Mouse (Mus musculus) urinary bladder, postnatal 36 days (tissue): ENCODE measurements around the gene Igbp1b.

ENCODE experiments used
- DNase-seq, 2 experiments: peaks; one replicate each; pipeline ENCODE4 v3.0.0; 2022; ENCODE audit warnings: low spot score in 2 of 2, mixed read lengths in 1 of 2

Gene Igbp1b

DNA sequence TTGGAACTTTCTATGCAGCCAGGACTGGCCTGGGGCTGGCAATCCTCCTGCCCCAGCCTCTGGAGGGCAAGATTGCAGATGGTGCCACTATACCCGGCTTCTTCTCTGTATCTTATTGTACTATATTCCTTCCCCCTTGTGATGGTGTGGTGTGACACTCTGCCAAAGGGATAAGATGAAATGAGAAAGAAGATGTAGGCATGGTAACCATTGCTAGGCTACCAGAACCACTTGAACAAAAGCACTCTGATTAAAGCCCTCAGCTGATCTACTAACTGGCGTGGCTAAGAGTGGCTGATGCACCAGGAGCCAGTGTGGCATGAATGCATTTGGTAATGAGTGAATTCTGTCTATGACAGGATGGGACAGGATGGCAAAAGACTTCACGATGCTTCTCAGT, at the start of gene Igbp1b:
Gene Igbp1b, minus strand, starts transcription at position 29 of the 400 bp plus-strand sequence.
- DNase-seq, result no peak

DNA sequence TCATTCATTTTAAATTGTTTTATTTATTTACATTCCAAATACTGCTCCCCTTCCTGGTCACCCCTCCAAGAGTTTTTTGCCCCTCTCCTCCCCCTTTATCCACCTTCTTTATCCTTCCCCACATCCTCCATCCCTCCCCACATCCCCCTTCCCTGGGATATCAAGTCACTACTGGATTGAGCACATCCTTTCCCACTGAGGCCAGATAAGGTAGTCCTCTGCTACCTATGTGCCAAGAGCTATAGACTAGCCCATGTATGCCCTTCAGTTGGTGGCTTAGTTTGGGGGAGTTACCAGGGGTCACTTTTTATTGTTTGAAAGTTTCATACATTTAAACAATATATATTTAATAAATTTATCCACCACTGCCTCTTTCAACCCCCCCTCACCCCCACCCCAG, 24.6 kb upstream of the Igbp1b start:
- DNase-seq, result no peak

GRCm38 (mm10) chr6:138672704-138673141, 14.4 kb upstream of the Igbp1b start:
- DNase-seq, result no peak

DNA sequence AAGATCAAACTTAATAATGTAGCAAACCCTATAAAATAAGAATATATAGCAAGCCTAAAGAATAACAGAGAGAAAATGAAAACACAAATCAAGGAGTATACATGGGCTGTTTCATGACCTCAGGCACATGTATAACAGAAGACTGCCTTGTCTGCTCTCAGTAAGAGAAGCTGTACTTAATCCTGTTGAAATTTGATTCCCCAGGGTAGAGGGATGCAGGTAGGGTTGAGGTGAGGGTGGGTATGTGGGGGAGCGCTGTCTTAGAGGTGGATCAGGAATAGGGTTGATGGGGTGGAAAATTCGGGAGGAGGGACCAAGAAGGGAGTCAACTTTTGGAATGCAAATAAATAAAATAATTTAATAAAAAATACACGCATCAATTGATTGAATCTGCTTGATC, 7.1 kb upstream of the Igbp1b start:
- no peak for DNase-seq

DNA sequence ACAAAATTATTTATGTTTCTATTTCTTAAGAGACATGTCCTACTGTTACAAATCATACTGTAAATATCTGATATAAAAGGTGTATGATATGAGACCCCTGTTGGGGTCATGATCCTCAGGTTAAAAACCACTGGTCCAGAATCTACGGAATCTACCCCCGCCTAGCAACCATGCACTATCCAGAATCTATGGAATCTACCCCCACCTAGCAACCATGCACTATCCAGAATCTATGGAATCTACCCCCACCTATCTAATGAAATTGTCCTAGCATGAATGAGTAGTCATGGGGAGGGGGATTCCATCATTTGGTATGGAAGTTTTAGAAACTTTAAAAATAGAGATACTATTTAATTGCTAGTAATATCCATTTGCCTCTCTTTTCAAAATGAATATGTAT, 12.7 kb downstream of the Igbp1b start:
- no peak for DNase-seq

DNA sequence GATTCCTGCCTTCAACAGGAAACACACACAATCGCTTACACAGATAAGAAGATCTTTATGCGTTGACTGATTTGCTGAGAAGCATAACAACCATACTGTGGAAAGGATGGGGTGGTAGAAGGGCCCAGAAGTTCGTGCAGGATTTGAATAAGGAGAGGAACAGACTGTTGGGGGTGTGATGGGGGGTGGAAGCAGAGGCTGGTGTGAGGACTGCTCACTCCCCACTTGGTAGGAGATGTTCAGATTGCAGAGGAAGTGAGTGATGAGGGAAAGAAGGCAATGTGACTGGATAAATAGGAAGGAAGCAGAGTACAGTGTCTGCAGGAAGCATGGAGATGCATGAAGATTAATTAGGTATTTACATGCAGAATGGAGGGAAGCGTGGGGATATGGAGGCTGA, 19.0 kb downstream of the Igbp1b start:
- DNase-seq, result no peak

DNA sequence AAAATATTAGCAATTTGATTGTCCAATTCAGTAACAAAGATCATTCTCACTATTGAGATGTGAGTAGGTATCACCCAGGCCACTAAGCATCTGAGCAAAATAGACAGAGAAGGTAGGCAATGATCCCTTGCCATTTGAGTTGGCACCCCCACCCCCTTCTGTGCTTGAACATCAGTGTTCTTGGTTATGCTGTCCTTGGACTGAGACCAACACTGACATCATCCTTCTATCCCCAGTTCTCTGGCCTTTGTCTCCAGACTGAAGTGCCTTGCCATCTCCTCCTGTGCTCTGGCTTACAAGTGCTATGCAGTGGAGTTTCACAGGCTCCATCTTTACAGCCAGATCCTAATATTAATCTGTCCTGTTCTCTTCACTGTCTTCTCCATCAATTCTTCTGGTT, 37.6 kb downstream of the Igbp1b start:
- DNase-seq, result no peak

GRCm38 (mm10) chr6:138618396-138618795, 39.9 kb downstream of the Igbp1b start:
- no peak for DNase-seq
